Mouse (Mus musculus) hindlimb bud, embryonic 11.5 days (tissue): Measurements from ENCODE around the gene Isyna1.

ENCODE experiments used
- DNase-seq: peaks from one replicate; pipeline ENCODE4 v3.0.0-alpha.2; 2012; ENCODE audit warnings: low read depth, low spot score; ENCODE audit errors: extremely low spot score

Isyna1 gene

DNA sequence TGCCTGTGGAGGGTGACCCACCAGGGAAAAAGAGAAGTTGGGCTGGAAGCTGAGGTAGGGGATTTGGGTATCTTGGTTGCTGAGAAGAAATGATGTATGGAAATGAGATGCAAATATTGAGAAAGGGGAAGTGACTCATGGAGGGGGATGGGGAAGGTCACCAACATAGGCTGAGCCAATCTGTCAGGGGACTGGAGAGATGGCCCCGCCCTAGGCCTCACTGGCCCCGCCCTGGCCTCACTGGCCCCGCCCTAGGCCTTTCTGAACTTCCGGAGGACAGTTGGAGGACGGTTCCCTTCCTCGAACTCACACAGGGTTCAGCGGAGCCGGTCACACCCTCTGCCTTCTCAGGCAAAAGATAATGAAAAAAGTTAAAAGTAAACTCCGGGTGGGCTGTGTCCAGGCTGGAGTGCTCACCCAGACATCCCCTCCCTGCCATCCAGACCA is 24.7 kb downstream of the Isyna1 start:
- DNase-seq, result no peak

DNA sequence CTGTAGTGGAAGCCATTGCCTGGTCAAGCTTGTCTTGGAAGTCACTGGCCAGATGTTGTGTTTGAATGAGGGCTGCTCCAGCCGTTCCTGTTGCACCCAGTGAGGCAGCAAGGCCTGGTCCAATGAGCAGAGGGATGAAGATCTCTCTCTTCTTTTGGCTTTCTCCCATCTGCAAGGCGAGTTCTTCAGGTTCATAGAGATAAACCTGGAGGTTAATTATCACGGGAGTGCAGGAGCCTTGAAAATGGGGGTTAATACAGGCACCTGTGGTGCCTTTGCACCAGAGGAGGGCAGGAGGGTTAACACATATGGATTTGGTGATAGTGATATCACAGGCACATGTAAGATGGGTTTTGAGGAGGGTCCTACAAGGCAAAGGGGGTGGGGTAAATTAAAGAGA is 28.0 kb downstream of the Isyna1 start:
- no peak for DNase-seq

- DNase-seq, result no peak
Measured at GRCm38 (mm10) chr8:70625104-70625503, 30.9 kb downstream of the Isyna1 start.

- no peak for DNase-seq
Measured at GRCm38 (mm10) chr8:70627041-70627440, 32.9 kb downstream of the Isyna1 start.

DNA sequence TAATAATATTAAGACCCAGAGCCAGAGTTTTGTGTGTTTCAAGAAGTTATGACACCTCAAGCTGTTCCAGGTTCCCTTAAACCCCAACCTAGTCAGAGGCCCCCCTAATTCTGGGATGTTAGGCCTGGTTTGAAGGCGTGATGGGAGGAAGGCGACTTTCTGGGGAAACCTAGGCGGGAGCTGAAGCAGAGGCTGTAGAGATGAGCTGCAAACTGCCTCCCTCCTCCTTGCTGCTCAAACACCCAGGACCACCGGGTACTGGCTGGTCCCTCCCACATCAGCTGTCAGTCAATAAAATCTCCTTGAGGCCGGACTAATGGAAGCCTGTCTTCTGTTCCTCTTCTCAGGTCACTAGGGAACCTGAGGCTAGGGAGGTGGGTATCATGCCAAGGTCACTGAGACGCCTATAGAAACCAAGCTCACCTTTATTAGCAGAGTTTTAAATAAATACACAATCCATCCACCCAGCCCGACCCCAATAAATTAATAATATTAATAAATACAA is 34.9 kb downstream of the Isyna1 start:
- DNase-seq, result no peak

DNA sequence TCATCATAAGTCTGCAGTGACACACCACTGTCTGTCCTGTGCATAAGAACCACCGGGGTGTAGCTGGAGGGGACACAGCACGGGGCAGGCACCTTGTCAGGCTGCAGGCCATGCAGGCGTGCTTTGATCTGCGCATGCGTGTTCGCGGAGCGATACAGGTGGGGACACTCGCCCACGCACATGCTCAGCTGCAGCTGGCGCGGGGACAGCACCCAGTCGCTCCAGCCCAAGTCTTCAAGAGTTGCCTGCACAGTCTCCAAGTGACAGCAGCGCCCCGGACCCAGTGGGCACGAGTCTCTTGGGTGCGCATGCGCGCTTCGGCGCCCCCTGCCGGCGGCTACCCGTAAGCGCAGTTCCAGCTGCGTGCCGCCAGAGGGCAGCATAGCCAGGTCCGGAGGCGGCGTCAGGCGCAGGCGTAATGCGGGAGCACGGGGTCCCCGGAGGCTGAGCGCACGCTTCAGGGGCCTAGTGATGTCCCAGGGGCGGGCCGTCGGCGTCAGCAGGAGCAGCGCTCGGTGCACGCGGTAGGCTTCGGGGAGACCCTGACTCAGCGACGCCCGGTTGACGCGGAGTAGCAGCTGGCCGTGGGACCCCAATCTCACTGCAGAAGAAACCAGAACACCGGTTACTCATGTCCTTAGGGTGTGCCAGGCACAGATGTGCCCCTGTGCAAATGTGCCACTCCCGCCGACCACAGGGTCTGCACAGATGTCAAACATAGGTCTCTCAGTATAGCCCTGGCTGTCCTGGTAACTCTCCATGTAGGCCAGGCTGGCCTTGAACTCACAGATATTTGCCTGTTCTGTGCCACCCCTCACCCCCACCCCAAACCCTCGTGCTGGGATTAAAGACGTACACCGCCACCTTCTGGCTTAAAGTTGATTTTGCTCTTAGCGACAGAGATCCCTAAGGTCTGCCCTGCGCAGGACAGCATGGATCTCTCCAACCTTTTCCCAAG is 35.7 kb downstream of the Isyna1 start:
- no peak for DNase-seq

DNA sequence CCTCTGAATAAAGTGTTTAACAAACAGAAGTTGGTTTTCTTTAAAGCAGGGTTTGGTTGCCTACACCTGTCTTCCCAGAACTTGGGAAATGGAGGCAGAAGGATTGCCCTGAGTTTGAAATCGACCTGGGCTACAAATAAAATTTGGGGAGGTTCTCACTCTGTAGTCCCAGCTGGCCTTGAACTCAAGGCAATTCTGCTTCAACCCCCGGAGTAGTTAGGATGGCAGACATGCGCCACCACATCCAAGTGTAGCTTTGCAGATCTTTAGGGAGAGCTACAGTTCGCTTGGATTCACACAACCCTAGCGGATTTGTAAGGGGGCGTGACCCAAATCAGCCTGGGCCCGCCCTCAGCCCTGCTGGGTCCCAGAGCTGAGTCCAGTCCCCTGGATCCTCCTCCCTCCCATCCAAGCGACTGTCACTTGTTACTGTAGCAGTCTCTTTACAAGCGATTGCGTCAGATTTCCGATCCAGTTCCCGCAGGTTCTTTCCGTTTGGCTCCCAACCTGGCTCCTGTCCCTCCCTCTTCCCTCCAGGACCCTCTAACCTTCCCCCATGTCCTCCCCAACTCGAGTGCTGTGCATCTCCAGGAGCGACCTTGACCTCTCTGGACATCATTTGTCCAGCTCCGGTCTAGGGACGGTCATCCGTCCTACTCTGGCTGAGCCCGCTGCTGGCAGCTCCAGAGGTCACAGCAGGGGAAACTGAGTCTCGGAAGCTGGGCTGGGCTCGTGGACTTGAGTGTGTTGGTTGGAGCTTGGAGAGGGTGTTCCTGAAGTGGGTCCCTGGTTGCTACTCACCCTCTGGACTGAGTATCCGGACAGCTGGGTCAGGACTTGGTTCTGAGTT is 36.6 kb downstream of the Isyna1 start:
- no peak for DNase-seq

- no peak for DNase-seq
Measured at GRCm38 (mm10) chr8:70631436-70631835, 37.3 kb downstream of the Isyna1 start.

DNA sequence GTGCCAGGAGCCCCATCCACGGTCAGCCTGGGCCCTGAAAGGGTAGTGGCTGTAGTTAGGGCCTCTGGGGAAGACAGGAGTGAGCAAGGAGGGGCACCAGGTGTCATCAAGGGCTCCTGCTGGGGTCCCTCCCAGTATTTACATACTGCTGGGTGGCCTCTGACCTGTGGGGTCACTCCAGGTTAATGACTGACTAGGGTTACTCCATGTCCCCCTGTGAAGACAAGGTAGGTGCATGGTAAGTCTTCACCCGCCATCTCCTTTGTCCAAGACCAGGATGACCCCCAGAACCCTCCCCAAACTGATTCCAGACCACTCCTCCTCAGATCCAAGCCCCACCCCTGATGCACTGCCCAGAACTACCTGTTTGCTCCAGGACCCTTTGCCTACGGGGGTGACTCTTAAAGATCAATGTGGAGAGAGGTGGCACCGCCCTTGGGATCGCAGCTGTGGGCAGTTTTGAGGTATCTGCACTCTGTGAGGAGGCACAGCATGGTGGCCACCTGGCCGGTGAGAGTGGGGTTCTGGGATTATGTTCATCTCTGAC is 38.2 kb downstream of the Isyna1 start, which contains the start of gene Gdf15:
TSS of gene Gdf15 (minus strand) at position 111 of the 547 bp plus-strand sequence.
- DNase-seq, result no peak

- no peak for DNase-seq
Measured at GRCm38 (mm10) chr8:70634066-70634465, 39.9 kb downstream of the Isyna1 start.

DNA sequence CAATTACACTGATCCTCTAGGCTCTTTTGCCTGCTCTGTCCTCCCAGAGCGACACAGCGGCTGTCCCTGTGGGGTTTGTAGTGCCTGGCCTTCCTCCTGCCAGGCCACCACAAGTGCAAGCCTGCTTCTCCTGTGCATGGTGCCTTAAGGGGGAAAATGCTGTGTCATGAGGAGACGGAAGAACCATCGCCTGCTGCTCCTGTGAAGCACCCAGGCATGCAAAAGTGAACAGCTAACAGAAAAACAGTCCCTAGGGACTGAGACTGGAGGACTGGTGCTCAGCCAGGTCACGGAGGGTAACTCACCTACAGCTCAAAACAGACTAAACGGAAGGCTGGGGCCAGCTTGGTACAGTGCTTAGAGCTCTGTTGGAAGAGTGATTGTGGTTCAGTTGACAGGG is 41.4 kb downstream of the Isyna1 start:
- no peak for DNase-seq

- DNase-seq, result no peak
Measured at GRCm38 (mm10) chr8:70636838-70637237, 42.7 kb downstream of the Isyna1 start.

DNA sequence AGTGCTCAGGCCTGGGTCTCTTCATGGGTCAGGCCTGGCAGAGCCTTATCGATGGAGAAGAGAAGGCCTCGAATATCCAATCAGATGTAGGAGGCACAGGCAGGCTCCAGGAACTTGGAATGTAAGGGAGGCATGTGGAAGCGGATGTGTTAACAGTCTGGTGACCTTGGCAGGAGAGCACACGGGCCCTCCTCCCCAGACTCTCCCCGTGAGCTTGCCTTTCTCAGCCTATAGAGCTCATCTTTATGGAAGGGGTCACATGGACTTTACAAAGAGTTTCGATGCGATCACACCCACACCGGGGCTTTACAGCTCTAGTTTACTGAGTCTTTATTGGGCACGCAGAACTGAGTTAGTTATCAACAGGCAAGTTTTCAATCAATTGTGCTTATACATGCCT is 44.6 kb downstream of the Isyna1 start:
- DNase-seq, result no peak

DNA sequence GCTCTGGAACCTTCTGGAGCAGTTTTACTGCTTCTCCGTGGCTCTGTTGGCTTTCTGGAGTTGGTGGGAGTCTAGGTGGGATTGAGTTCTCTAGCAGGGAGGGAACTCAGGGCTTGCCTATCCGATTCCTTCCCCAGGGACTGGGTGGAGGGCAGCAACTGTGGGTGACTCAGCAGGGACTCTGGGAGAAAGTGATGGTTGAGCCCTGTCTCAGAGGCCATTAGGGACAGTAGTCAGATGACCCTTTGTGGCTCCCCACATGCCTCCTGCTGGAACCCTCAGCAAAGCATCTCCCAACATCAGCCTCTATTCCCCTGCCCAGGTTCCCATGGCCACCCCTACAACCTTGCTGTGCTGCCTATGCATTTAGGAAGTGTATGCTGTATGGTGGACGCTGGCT is 48.8 kb downstream of the Isyna1 start:
- DNase-seq, result no peak

GRCm38 (mm10) chr8:70644065-70644464 is 49.9 kb downstream of the Isyna1 start:
- DNase-seq, result no peak

GRCm38 (mm10) chr8:70645501-70646224 is 51.5 kb downstream of the Isyna1 start:
- DNase-seq, result no peak

- no peak for DNase-seq
Measured at GRCm38 (mm10) chr8:70646369-70646768, 52.2 kb downstream of the Isyna1 start.

DNA sequence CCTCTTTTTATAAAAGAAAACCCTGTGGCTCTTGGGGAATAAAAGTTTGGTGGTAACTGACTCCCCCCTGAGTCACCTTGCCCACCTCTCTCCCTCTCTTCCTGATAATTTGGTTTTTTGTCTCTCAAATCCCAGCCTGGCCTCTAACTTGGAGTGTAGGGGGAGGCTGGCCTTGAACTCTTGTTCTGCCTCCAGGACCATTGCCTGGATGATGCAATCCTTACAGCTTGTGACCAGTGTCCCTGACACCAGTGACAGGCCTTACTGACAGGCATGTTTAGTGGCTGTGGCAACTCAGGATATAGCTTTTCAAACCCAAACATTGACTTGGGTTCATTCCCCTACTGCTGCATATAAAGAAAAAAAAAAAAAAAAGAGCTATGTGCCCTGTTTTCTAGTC is 52.6 kb downstream of the Isyna1 start:
- DNase-seq, result no peak
